In the genomic region with DNA sequence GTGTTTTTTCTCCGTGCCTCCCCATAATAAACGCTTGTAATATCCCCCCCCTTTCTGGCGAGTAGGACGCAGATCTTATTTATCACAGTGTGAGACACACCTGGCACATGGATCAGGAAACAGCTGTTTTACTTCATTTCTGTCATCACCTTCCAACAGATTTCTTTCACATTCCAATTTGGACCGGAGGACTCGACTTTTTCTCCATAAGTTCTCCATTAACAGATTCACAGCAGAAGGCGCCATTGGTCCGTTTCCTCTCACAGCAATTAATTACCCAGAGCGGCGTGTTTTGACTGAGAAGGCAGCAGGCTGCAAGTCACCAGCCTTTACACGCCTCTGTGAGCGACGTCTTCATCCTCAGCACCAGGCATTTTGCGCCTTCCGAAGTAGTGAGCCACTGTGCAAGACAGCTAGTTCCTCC, we compare ENCODE assay signal across 11 mouse cellular contexts.
DNase-seq lines count a peak whose midpoint lies in the region; ATAC-seq and TF ChIP-seq lines count a peak whose summit lies in the region.
"Had no signal": no experiment of that assay in that cellular context is flagged by ENCODE, and none has a peak within 500 bp of the region (broad histone marks: within the 10 kb centered on the region; RNA-seq: fewer than 3 reads in every experiment).

No protein-coding gene starts in this region.

- no peaks in the 10 kb centered on the region for H3K9me3 ChIP-seq in midbrain, embryonic 13.5 days
- no peaks in the 10 kb centered on the region for H3K9me3 ChIP-seq in midbrain, embryonic 10.5 days (replicated peaks)
- H3K9me3 ChIP-seq in hindbrain, postnatal 0 days (ENCODE audit: low read length) = no peaks in the 10 kb centered on the region
- H3K9me3 ChIP-seq: neural tube, embryonic 12.5 days had no signal

- TF ChIP-seq CTCF in gastrocnemius, adult 2 months (IDR thresholded peaks at IDR 0.05) = no peak
- TF ChIP-seq CTCF in hindbrain, postnatal 0 days (IDR thresholded peaks at IDR 0.05; ENCODE audit: low read depth) = no peak

- peak overlapping the region; percentile 51 for H3K4me3 ChIP-seq in gastrocnemius, adult 2 months
- no peak overlapping the region for H3K4me3 ChIP-seq in midbrain, embryonic 13.5 days (replicated peaks)
- H3K4me3 ChIP-seq in midbrain, embryonic 10.5 days = no peak overlapping the region
- H3K4me3 ChIP-seq in hindbrain, postnatal 0 days (ENCODE audit: low read length) = no peak overlapping the region
- H3K4me3 ChIP-seq: neural tube, embryonic 12.5 days had no signal

- no peak overlapping the region for H3K4me2 ChIP-seq in midbrain, embryonic 13.5 days (replicated peaks)
- H3K4me2 ChIP-seq in hindbrain, postnatal 0 days (ENCODE audit: low read depth, low read length) = 0 out of 2 replicates have a peak overlapping the region, but pooled peaks have one; percentile 2
- H3K4me2 ChIP-seq: neural tube, embryonic 12.5 days had no signal

- H3K36me3 ChIP-seq in midbrain, embryonic 13.5 days = no peaks in the 10 kb centered on the region
- H3K36me3 ChIP-seq in midbrain, embryonic 10.5 days = no peaks in the 10 kb centered on the region
- H3K36me3 ChIP-seq in hindbrain, postnatal 0 days (ENCODE audit: insufficient read depth, low read length) = no peaks in the 10 kb centered on the region
- H3K36me3 ChIP-seq: neural tube, embryonic 12.5 days had no signal

- intact Hi-C loops in gastrocnemius, adult 2 months (cut with DNase I) = no loop called here

- no peak overlapping the region for H3K27ac ChIP-seq in gastrocnemius, adult 2 months
- no peak overlapping the region for H3K27ac ChIP-seq in midbrain, embryonic 13.5 days
- no peak overlapping the region for H3K27ac ChIP-seq in midbrain, embryonic 10.5 days (replicated peaks)
- no peak overlapping the region for H3K27ac ChIP-seq in hindbrain, postnatal 0 days
- H3K27ac ChIP-seq: liver, embryonic 14.5 days; neural tube, embryonic 12.5 days had no signal

- DNase-seq in gastrocnemius, adult 2 months = no peak
- DNase-seq in gastrocnemius, postnatal 25 days = no peak
- DNase-seq in midbrain, embryonic 10.5 days (ENCODE audit: low spot score) = no peak
- peak; percentile 51 for DNase-seq in hindbrain, postnatal 0 days (ENCODE audit: low spot score)
- DNase-seq in skeletal muscle tissue, adult 2 months (ENCODE audit: low read depth, low spot score) = peak; percentile 20
- DNase-seq in urinary bladder, postnatal 36 days (ENCODE audit: low spot score in 2 of 2) = no peak
- no peak for DNase-seq in B cell, adult 2 months
- DNase-seq: cerebellum, adult 18-20 months had no signal

- WGBS in midbrain, embryonic 13.5 days = 76% methylated on average over 15 of the region's 15 CpGs
- WGBS in midbrain, embryonic 10.5 days = 83% methylated on average over 15 of the region's 15 CpGs
- WGBS in hindbrain, postnatal 0 days = 63% methylated on average over 15 of the region's 15 CpGs

- H3K27me3 ChIP-seq in midbrain, embryonic 13.5 days = no peaks in the 10 kb centered on the region
- H3K27me3 ChIP-seq in midbrain, embryonic 10.5 days (ENCODE audit: low read depth, poor library complexity, severe bottlenecking) = no peaks in the 10 kb centered on the region
- no peaks in the 10 kb centered on the region for H3K27me3 ChIP-seq in hindbrain, postnatal 0 days (ENCODE audit: insufficient read depth, low read length)
- H3K27me3 ChIP-seq: neural tube, embryonic 12.5 days had no signal

- H3K4me1 ChIP-seq in midbrain, embryonic 13.5 days (replicated peaks) = peaks cover 12% of the 10 kb centered on the region
- peaks cover 13% of the 10 kb centered on the region for H3K4me1 ChIP-seq in midbrain, embryonic 10.5 days
- no peaks in the 10 kb centered on the region for H3K4me1 ChIP-seq in hindbrain, postnatal 0 days (ENCODE audit: insufficient read depth, low read length)

- no peak overlapping the region for H3K9ac ChIP-seq in midbrain, embryonic 13.5 days (replicated peaks)
- no peak overlapping the region for H3K9ac ChIP-seq in hindbrain, postnatal 0 days (replicated peaks; ENCODE audit: low read length)
- H3K9ac ChIP-seq: liver, embryonic 14.5 days; neural tube, embryonic 12.5 days had no signal

- ATAC-seq in midbrain, embryonic 13.5 days = 0 out of 2 replicates have a peak, but pooled peaks have one; percentile 24
- peak; percentile 63 for ATAC-seq in hindbrain, postnatal 0 days

Comparison
In these comparisons a context has a peak if more than half of its experiments do, and no peak if none do; other contexts are left out.
1. DNase-seq: peak in hindbrain, postnatal 0 days (single experiment) and skeletal muscle tissue, adult 2 months (single experiment); none in gastrocnemius, adult 2 months (single experiment), gastrocnemius, postnatal 25 days (single experiment), midbrain, embryonic 10.5 days (single experiment), urinary bladder, postnatal 36 days (0 of 2) and B cell, adult 2 months (0 of 2).